Comparison of ENCODE assay signal across 8 mouse cellular contexts in genomic region chr19:38507251-38507965, GRCm38 (mm10). TPM values are rescaled to one million over a fixed set of nuclear protein-coding genes. Genes with fewer than 3 reads are reported as not detected.
A peak's percentile ranks its signal among the peaks of the same experiment; 100 is the strongest.
DNase-seq lines count a peak whose midpoint lies in the region; ATAC-seq lines count a peak whose summit lies in the region.
"Had no signal": no experiment of that assay in that cellular context is flagged by ENCODE, and none has a peak within 500 bp of the region (broad histone marks: within the 10 kb centered on the region; RNA-seq: fewer than 3 reads in every experiment).

No protein-coding gene starts in this region.

- no peaks in the 10 kb centered on the region for H3K36me3 ChIP-seq in embryonic facial prominence, embryonic 13.5 days

- H3K4me2 ChIP-seq in embryonic facial prominence, embryonic 13.5 days, result no peak overlapping the region

- ATAC-seq in embryonic facial prominence, embryonic 13.5 days (ENCODE audit: insufficient number of reproducible peaks, insufficient read depth, low FRiP score, low TSS enrichment, low read depth), result no peak

- no peaks in the 10 kb centered on the region for H3K9me3 ChIP-seq in embryonic facial prominence, embryonic 13.5 days

- intact Hi-C loops in gastrocnemius, postnatal 14 days (cut with DNase I; ENCODE audit: low total_unique reads), result no loop called here

- H3K9ac ChIP-seq in embryonic facial prominence, embryonic 13.5 days, result no peak overlapping the region

- no peaks in the 10 kb centered on the region for H3K27me3 ChIP-seq in embryonic facial prominence, embryonic 13.5 days

- WGBS in embryonic facial prominence, embryonic 13.5 days, result 47% methylated on average over 12 of the region's 12 CpGs

- H3K4me3 ChIP-seq in embryonic facial prominence, embryonic 13.5 days, result no peak overlapping the region
- H3K4me3 ChIP-seq: left cerebral cortex, adult 2 months had no signal

- DNase-seq in NIH3T3 (ENCODE audit: low read depth), result peak; percentile 14
- DNase-seq in layer of hippocampus, adult 8-10 months (ENCODE audit: low spot score in 2 of 2), result peak; percentile 19
- DNase-seq in neural tube, embryonic 10.5 days (ENCODE audit: extremely low spot score, low spot score), result peak; percentile 31
- DNase-seq in spleen, adult 18-20 months, result no peak
- DNase-seq in lung, postnatal 4 days, result no peak
- DNase-seq in gastrocnemius, postnatal 14 days, result no peak

- no peaks in the 10 kb centered on the region; the same call in 1 of the 2 replicates for H3K4me1 ChIP-seq in embryonic facial prominence, embryonic 13.5 days

- H3K27ac ChIP-seq in embryonic facial prominence, embryonic 13.5 days, result peak overlapping the region; percentile 64; the same call in 1 of the 2 replicates
- H3K27ac ChIP-seq: left cerebral cortex, adult 2 months had no signal

RNA-seq across cellular contexts. Expression of gene Plce1, which starts 26.5 kb away (rescaled TPM):
- polyA plus RNA-seq in embryonic facial prominence, embryonic 13.5 days (2015; fragmentation: Nextera tagmentation; extraction: Ambion mirVana), result 3.1 and 3.9 TPM in 2 replicates
- 10 to 100 TPM; 10.8 to 20.5 (median 16.3) TPM for total RNA-seq in layer of hippocampus, adult 8-10 months (2022)
- 10 to 100 TPM in 1 of 2 experiments, 1 to 10 TPM in 1; 9.6 to 11.0 TPM for total RNA-seq in gastrocnemius, postnatal 14 days (2021)

Comparison
In these comparisons a context has a peak if more than half of its experiments do, and no peak if none do; other contexts are left out.
1. DNase-seq: peak in NIH3T3 (single experiment), layer of hippocampus, adult 8-10 months (2 of 2) and neural tube, embryonic 10.5 days (single experiment); none in spleen, adult 18-20 months (0 of 2), lung, postnatal 4 days (0 of 2) and gastrocnemius, postnatal 14 days (single experiment).